In genomic region chr3:138876418-138876817, GRCm38 (mm10) we compare ENCODE assay signal across 13 mouse cellular contexts.
DNase-seq lines count a peak whose midpoint lies in the region; ATAC-seq and TF ChIP-seq lines count a peak whose summit lies in the region.
"Had no signal": no experiment of that assay in that cellular context is flagged by ENCODE, and none has a peak within 500 bp of the region (broad histone marks: within the 10 kb centered on the region; RNA-seq: fewer than 3 reads in every experiment).

No protein-coding gene starts in this region.

- peak in 1 of 2 experiments; percentile 43 for DNase-seq in cerebellum, adult 2 months
- no peak for DNase-seq in cerebellum, postnatal 14 days
- no peak for DNase-seq in hindbrain, embryonic 10.5 days (ENCODE audit: low spot score)
- no peak for DNase-seq in hindbrain, embryonic 11.5 days (ENCODE audit: low spot score)
- DNase-seq in midbrain, postnatal 0 days (ENCODE audit: low spot score), result peak; percentile 60
- no peak for DNase-seq in embryo, embryonic 9.5 days (ENCODE audit: extremely low spot score)
- DNase-seq: gastrocnemius, adult 2 months; kidney, adult 2 months; kidney, postnatal 4 days; liver had no signal

- H3K9ac ChIP-seq in hindbrain, embryonic 11.5 days (ENCODE audit: low read depth, low read length), result no peak overlapping the region
- H3K9ac ChIP-seq in midbrain, postnatal 0 days (replicated peaks; ENCODE audit: low read length, poor library complexity, severe bottlenecking), result no peak overlapping the region
- no peak overlapping the region for H3K9ac ChIP-seq in midbrain, embryonic 13.5 days (replicated peaks)
- H3K9ac ChIP-seq in neural tube, embryonic 14.5 days (replicated peaks; ENCODE audit: low read depth, low read length), result no peak overlapping the region

- 73% methylated on average over 10 of the region's 10 CpGs for WGBS in cerebellum, adult 2 months
- 86% methylated on average over 10 of the region's 10 CpGs for WGBS in hindbrain, embryonic 10.5 days
- 85% methylated on average over 10 of the region's 10 CpGs for WGBS in hindbrain, embryonic 11.5 days
- 73% methylated on average over 10 of the region's 10 CpGs for WGBS in midbrain, postnatal 0 days
- 85% methylated on average over 10 of the region's 10 CpGs for WGBS in midbrain, embryonic 13.5 days
- WGBS in neural tube, embryonic 14.5 days, result 75% methylated on average over 10 of the region's 10 CpGs

- TF ChIP-seq CTCF in cerebellum, adult 2 months (IDR thresholded peaks at IDR 0.05; ENCODE audit: borderline replicate concordance, insufficient read depth, low read depth, low read length), result no peak
- no peak for TF ChIP-seq CTCF in midbrain, postnatal 0 days (IDR thresholded peaks at IDR 0.05)

- no peak for TF ChIP-seq POLR2A in cerebellum, adult 2 months (IDR thresholded peaks at IDR 0.05; ENCODE audit: borderline replicate concordance, insufficient read depth, low read length)

- H3K4me2 ChIP-seq in hindbrain, embryonic 11.5 days (replicated peaks; ENCODE audit: low read depth, low read length), result no peak overlapping the region
- H3K4me2 ChIP-seq in midbrain, postnatal 0 days (ENCODE audit: low read depth, low read length, poor library complexity, severe bottlenecking), result no peak overlapping the region
- no peak overlapping the region for H3K4me2 ChIP-seq in midbrain, embryonic 13.5 days (replicated peaks)
- H3K4me2 ChIP-seq in neural tube, embryonic 14.5 days (ENCODE audit: low read depth, low read length), result no peak overlapping the region

- H3K27ac ChIP-seq in cerebellum, adult 2 months (ENCODE audit: insufficient read depth, low read length), result peak overlapping the region; percentile 10; the same call in 1 of the 2 replicates
- H3K27ac ChIP-seq in hindbrain, embryonic 10.5 days, result peak overlapping the region; percentile 43; the same call in 1 of the 2 replicates
- no peak overlapping the region for H3K27ac ChIP-seq in hindbrain, embryonic 11.5 days (ENCODE audit: low read depth, low read length)
- no peak overlapping the region for H3K27ac ChIP-seq in midbrain, postnatal 0 days (ENCODE audit: low read depth, low read length)
- no peak overlapping the region for H3K27ac ChIP-seq in midbrain, embryonic 13.5 days
- H3K27ac ChIP-seq in neural tube, embryonic 14.5 days (ENCODE audit: low read depth, low read length), result no peak overlapping the region
- H3K27ac ChIP-seq: gastrocnemius, adult 2 months had no signal

- H3K36me3 ChIP-seq in hindbrain, embryonic 10.5 days, result peaks cover 29% of the 10 kb centered on the region
- no peaks in the 10 kb centered on the region for H3K36me3 ChIP-seq in hindbrain, embryonic 11.5 days (ENCODE audit: control insufficient read depth, insufficient read depth, low read length)
- peaks cover 3% of the 10 kb centered on the region; the same call in 1 of the 2 replicates for H3K36me3 ChIP-seq in midbrain, postnatal 0 days (ENCODE audit: insufficient read depth, low read length)
- peaks cover 20% of the 10 kb centered on the region for H3K36me3 ChIP-seq in midbrain, embryonic 13.5 days
- 0 out of 2 replicates have a peak, but pooled peaks cover 3% of the 10 kb centered on the region for H3K36me3 ChIP-seq in neural tube, embryonic 14.5 days (ENCODE audit: control insufficient read depth, insufficient read depth, low read length)

- ATAC-seq in hindbrain, embryonic 11.5 days (ENCODE audit: low FRiP score), result no peak
- peak; percentile 48; the same call in 1 of the 2 replicates for ATAC-seq in midbrain, postnatal 0 days (ENCODE audit: low FRiP score)
- ATAC-seq in midbrain, embryonic 13.5 days, result no peak
- ATAC-seq in neural tube, embryonic 14.5 days (ENCODE audit: low read depth), result peak; percentile 49; the same call in 1 of the 2 replicates

- H3K9me3 ChIP-seq in hindbrain, embryonic 10.5 days, result no peaks in the 10 kb centered on the region
- no peaks in the 10 kb centered on the region for H3K9me3 ChIP-seq in hindbrain, embryonic 11.5 days (ENCODE audit: control insufficient read depth, low read length)
- H3K9me3 ChIP-seq in midbrain, postnatal 0 days (ENCODE audit: low read length), result no peaks in the 10 kb centered on the region
- H3K9me3 ChIP-seq in midbrain, embryonic 13.5 days, result no peaks in the 10 kb centered on the region; the same call in 1 of the 2 replicates
- H3K9me3 ChIP-seq in neural tube, embryonic 14.5 days (ENCODE audit: control insufficient read depth, low read length), result no peaks in the 10 kb centered on the region

- no peak overlapping the region for H3K4me3 ChIP-seq in cerebellum, adult 2 months (replicated peaks; ENCODE audit: insufficient read depth, low read depth, low read length)
- H3K4me3 ChIP-seq in hindbrain, embryonic 10.5 days, result no peak overlapping the region
- no peak overlapping the region for H3K4me3 ChIP-seq in hindbrain, embryonic 11.5 days (ENCODE audit: low read depth, low read length)
- no peak overlapping the region for H3K4me3 ChIP-seq in midbrain, postnatal 0 days (ENCODE audit: low read depth, low read length)
- no peak overlapping the region for H3K4me3 ChIP-seq in midbrain, embryonic 13.5 days (replicated peaks)
- no peak overlapping the region for H3K4me3 ChIP-seq in neural tube, embryonic 14.5 days (ENCODE audit: low read depth, low read length)
- H3K4me3 ChIP-seq: erythroblast, embryonic 14.5 days; gastrocnemius, adult 2 months had no signal

- peaks cover 27% of the 10 kb centered on the region for H3K4me1 ChIP-seq in cerebellum, adult 2 months (ENCODE audit: control insufficient read depth, insufficient read depth, low read length)
- H3K4me1 ChIP-seq in hindbrain, embryonic 10.5 days (replicated peaks), result peaks cover 27% of the 10 kb centered on the region
- H3K4me1 ChIP-seq in hindbrain, embryonic 11.5 days (replicated peaks; ENCODE audit: control insufficient read depth, insufficient read depth, low read length), result no peaks in the 10 kb centered on the region
- no peaks in the 10 kb centered on the region for H3K4me1 ChIP-seq in midbrain, postnatal 0 days (ENCODE audit: insufficient read depth, low read length)
- peaks cover 10% of the 10 kb centered on the region for H3K4me1 ChIP-seq in midbrain, embryonic 13.5 days (replicated peaks)
- H3K4me1 ChIP-seq in neural tube, embryonic 14.5 days (ENCODE audit: control insufficient read depth, insufficient read depth, low read length), result no peaks in the 10 kb centered on the region

- no peaks in the 10 kb centered on the region for H3K27me3 ChIP-seq in cerebellum, adult 2 months (ENCODE audit: control insufficient read depth, insufficient read depth, low read length)
- no peaks in the 10 kb centered on the region for H3K27me3 ChIP-seq in hindbrain, embryonic 10.5 days (ENCODE audit: insufficient read depth, poor library complexity, severe bottlenecking)
- H3K27me3 ChIP-seq in hindbrain, embryonic 11.5 days (ENCODE audit: control insufficient read depth, insufficient read depth, low read length), result no peaks in the 10 kb centered on the region
- H3K27me3 ChIP-seq in midbrain, postnatal 0 days (ENCODE audit: insufficient read depth, low read length), result no peaks in the 10 kb centered on the region
- no peaks in the 10 kb centered on the region for H3K27me3 ChIP-seq in midbrain, embryonic 13.5 days
- no peaks in the 10 kb centered on the region for H3K27me3 ChIP-seq in neural tube, embryonic 14.5 days (ENCODE audit: control insufficient read depth, insufficient read depth, low read length)

Comparison
In these comparisons a context has a peak if more than half of its experiments do, and no peak if none do; other contexts are left out.
1. H3K27ac ChIP-seq: peak in cerebellum, adult 2 months (single experiment) and hindbrain, embryonic 10.5 days (single experiment); none in hindbrain, embryonic 11.5 days (single experiment), midbrain, postnatal 0 days (single experiment), midbrain, embryonic 13.5 days (single experiment) and neural tube, embryonic 14.5 days (single experiment).
2. ATAC-seq: peak in midbrain, postnatal 0 days (single experiment) and neural tube, embryonic 14.5 days (single experiment); none in hindbrain, embryonic 11.5 days (single experiment) and midbrain, embryonic 13.5 days (single experiment).